Mouse (Mus musculus) spleen, embryonic (tissue): ENCODE data around the gene Acot7.

Experiments used
- CTCF ChIA-PET: fragments of 350-600 bp; sonication (Branson Sonifier 250); formaldehyde crosslinking; loops from one replicate; lab custom pipeline; 2022; lab: Charles Lee

Acot7 gene

GRCm38 (mm10) chr4:152177537-152178343, at the start of gene Acot7:
Gene Acot7, plus strand, starts transcription at chr4:152178134.
- CTCF ChIA-PET, result interaction anchor here (0.5 kb wide), 1 partner anchor 25 kb away, joined by 4 read pairs; no protein-coding TSS in a partner anchor

GRCm38 (mm10) chr4:152128784-152129183, 49.1 kb upstream of the Acot7 start:
- CTCF ChIA-PET, result interaction anchor here (0.7 kb wide), 1 partner anchor 146 kb away, joined by 5 read pairs; no protein-coding TSS in a partner anchor

- CTCF ChIA-PET, result interaction anchor here (0.7 kb wide), 1 partner anchor 145 kb away, joined by 5 read pairs; no protein-coding TSS in a partner anchor
Measured at GRCm38 (mm10) chr4:152129395-152129930, 48.5 kb upstream of the Acot7 start.

- CTCF ChIA-PET, result no interaction called here
Measured at GRCm38 (mm10) chr4:152130771-152131653, 46.9 kb upstream of the Acot7 start.

- CTCF ChIA-PET, result interaction anchor here (1.0 to 1.8 kb wide), 2 partner anchors 8 to 196 kb away, joined by 3 to 4 read pairs; no protein-coding TSS in a partner anchor
Measured at GRCm38 (mm10) chr4:152131809-152132771, 45.8 kb upstream of the Acot7 start.

- CTCF ChIA-PET, result interaction anchor here (1.0 to 1.8 kb wide), 2 partner anchors 9 to 196 kb away, joined by 3 to 4 read pairs; no protein-coding TSS in a partner anchor
Measured at GRCm38 (mm10) chr4:152132772-152133169, 45.2 kb upstream of the Acot7 start.

- CTCF ChIA-PET, result interaction anchor here (1.0 to 1.8 kb wide), 2 partner anchors 9 to 197 kb away, joined by 3 to 4 read pairs; no protein-coding TSS in a partner anchor
Measured at GRCm38 (mm10) chr4:152133213-152133612, 44.7 kb upstream of the Acot7 start.

- CTCF ChIA-PET, result interaction anchor here (1.8 kb wide), 1 partner anchor 11 kb away, joined by 4 read pairs; no protein-coding TSS in a partner anchor
Measured at GRCm38 (mm10) chr4:152134507-152134906, 43.4 kb upstream of the Acot7 start.

GRCm38 (mm10) chr4:152135363-152135762, 42.6 kb upstream of the Acot7 start:
- CTCF ChIA-PET, result interaction anchor here (1.2 kb wide), 1 partner anchor 9 kb away, joined by 15 read pairs; no protein-coding TSS in a partner anchor

- CTCF ChIA-PET, result interaction anchor here (0.6 to 1.2 kb wide), 2 partner anchors 10 to 330 kb away, joined by 4 to 15 read pairs; no protein-coding TSS in a partner anchor
Measured at GRCm38 (mm10) chr4:152136112-152136875, 41.6 kb upstream of the Acot7 start.

- CTCF ChIA-PET, result interaction anchor here (0.6 kb wide), 1 partner anchor 22 kb away, joined by 3 read pairs; no protein-coding TSS in a partner anchor
Measured at GRCm38 (mm10) chr4:152136876-152137250, 41.1 kb upstream of the Acot7 start.

GRCm38 (mm10) chr4:152138497-152139260, 39.3 kb upstream of the Acot7 start:
- CTCF ChIA-PET, result interaction anchor here (0.5 to 1.3 kb wide), 2 partner anchors 112 to 186 kb away, joined by 18 to 23 read pairs; no protein-coding TSS in a partner anchor

GRCm38 (mm10) chr4:152140441-152140840, 37.5 kb upstream of the Acot7 start:
- CTCF ChIA-PET, result interaction anchor here (0.7 to 1.0 kb wide), 2 partner anchors 13 to 15 kb away, joined by 4 read pairs; no protein-coding TSS in a partner anchor

- CTCF ChIA-PET, result interaction anchor here (0.7 kb wide), 1 partner anchor 8 kb away, joined by 3 read pairs; no protein-coding TSS in a partner anchor
Measured at GRCm38 (mm10) chr4:152141521-152142135, 36.3 kb upstream of the Acot7 start.

- CTCF ChIA-PET, result no interaction called here
Measured at GRCm38 (mm10) chr4:152143632-152144031, 34.3 kb upstream of the Acot7 start.

- CTCF ChIA-PET, result no interaction called here
Measured at GRCm38 (mm10) chr4:152145473-152145872, 32.5 kb upstream of the Acot7 start.

- CTCF ChIA-PET, result no interaction called here
Measured at GRCm38 (mm10) chr4:152146033-152146827, 31.7 kb upstream of the Acot7 start.
